Mouse (Mus musculus): ENCODE results near the gene Cdrt4. TPM values are rescaled to one million over a fixed set of nuclear protein-coding genes. Genes with fewer than 3 reads are reported as not detected.

The Cdrt4 gene
- polyA plus RNA-seq, 1 experiment: 1.2 TPM

DNA sequence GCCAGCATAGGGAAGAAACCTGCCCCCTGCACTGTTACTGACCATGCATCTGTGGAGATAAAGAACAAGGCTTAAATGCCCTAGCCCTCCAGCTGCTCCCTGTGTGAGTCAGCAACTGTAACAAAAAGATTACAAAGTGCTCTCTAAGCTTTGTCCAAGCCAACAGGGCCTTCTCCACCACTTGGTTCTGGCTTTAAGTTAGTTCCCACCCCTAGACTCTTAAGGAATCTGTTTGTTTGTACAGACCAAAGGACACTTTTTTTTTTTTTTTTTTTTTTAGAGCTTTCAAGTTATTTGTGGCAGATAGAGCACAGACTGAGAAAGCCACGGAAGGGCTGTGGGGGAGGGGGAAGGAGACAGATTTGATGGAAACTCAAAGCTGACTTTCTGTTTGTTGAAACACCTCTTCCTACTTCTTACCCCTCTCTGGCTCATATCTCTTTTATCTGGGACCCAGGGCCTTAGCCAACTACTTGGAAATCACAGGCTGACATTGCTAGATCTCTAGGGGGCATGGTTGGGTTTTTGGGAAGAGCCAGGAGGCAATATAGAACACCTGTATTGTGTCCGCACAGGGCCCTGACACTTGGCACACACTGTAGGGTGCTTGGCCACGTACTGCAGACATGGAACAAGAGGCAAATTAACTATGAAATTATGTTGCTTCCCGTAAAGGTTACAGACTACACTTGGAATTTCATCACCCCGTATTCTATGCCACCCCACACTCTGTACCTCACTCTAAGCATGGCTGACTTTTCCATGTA is 44.9 kb downstream of the Cdrt4 start:
- DNase-seq (ENCODE audit: low read depth): no peak

DNA sequence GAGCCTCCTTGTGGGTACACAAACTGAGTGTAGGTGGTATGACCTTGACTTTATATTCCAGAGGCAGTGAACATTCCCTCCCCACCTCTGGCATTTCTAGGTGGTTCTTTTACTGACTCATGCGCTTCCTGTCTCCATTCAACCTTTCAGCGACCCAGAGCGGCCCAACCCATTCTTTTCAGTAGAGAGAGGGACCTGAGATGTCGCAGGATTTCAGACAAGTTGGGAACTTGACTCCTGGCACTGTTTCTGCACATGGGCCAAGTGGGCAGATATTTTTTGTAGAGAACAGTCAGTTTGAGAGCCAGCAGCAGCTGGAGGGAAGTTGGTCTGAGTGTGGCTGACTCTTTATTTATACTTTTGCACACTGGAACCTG is 45.5 kb downstream of the Cdrt4 start:
- no peak for DNase-seq (ENCODE audit: low read depth)

- DNase-seq (ENCODE audit: low read depth): no peak
These were observed 46.2 kb downstream of the Cdrt4 start for GRCm38 (mm10) chr11:62997039-62997717.

GRCm38 (mm10) chr11:62997718-62998281 is 46.8 kb downstream of the Cdrt4 start:
- DNase-seq (ENCODE audit: low read depth): no peak

DNA sequence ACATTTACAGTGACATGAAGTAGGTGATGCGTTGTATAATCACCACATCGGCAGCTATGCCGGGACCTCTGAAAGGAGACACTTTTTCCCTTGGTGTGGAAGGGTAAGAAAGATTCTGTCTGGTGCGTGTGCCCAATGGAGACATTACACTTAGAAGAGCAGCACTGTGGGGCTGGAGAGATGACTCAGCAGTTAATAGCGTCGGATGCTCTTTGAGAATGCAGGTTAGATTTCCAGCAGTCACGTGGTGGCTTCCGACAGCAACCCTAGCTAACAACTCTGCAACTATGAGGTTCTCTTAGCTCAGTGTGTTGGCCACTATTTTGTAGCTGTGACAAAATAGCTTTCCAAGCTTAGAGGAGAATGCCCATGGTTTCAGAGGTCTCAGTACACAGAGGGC is 49.1 kb downstream of the Cdrt4 start:
- no peak for DNase-seq (ENCODE audit: low read depth)

- no peak for DNase-seq (ENCODE audit: low read depth)
These were observed 53.6 kb downstream of the Cdrt4 start for GRCm38 (mm10) chr11:63004617-63005016.

DNA sequence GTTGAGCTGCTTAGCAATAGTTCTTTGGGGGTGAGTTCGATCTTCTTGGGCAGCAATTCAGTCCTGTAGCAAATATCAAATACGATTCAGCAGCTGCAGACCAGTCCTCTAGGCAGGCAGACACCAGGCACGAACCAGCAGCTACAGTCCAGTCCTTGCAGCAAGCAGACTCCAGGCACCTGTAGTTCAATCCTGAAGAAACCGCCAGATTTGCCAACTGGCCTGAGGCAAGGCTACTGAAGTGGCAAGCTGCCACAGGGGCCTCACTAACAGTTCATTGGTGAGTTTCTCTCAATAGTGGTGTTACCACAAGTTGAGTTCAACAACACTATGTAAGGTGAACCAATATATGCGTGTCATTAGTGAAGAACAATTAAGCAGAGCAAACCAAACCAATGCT is 56.4 kb downstream of the Cdrt4 start:
- DNase-seq (ENCODE audit: low read depth): no peak

GRCm38 (mm10) chr11:63008004-63008403 is 57.0 kb downstream of the Cdrt4 start:
- DNase-seq (ENCODE audit: low read depth): no peak

DNA sequence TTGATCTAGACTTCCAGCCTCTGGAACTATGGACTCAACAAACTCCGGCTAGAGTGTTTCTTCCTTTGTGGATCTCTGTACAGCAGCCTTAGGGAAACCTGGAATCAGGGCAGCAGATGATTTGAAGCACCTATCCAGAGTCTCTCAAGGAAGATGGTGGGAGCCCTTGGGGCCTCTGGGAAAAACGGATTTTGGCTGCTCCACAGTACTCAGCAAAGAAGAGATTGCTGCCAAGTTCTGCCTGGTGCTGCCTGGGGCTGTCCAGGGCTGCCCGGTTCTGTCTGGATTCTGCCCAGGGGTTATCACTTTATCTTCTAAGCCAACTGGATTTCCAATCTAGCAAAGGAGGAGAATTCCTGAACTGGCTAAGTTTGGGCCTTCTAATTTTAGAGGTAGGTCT is 58.8 kb downstream of the Cdrt4 start:
- no peak for DNase-seq (ENCODE audit: low read depth)

- no peak for DNase-seq (ENCODE audit: low read depth)
These were observed 66.5 kb downstream of the Cdrt4 start for GRCm38 (mm10) chr11:63017327-63018082.

DNA sequence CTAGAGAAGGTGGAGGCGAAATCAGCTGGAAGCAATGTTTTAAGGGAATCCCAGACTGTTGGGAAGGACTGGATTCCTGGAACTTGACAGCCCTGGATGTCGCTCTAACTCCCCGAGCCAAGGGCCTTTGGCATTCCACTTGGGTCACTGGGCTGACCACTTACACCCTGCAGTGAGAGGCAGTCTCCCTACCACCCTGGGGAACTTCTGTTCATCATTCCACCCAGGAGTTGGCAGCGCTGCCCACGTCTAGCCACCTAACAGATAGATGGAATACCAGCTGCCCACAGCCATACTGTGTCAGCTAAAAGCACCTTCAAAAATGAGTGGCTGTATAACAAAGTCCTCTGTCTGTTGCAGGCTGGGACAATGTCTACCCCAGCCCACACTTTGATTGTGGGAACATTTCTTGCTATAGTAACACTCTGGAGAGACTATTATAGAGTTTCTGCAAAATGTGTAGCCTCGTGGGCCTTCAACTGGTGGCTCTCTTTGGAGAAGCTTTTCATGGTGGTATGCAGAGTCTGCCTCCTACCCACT is 67.2 kb downstream of the Cdrt4 start:
- DNase-seq (ENCODE audit: low read depth): no peak

DNA sequence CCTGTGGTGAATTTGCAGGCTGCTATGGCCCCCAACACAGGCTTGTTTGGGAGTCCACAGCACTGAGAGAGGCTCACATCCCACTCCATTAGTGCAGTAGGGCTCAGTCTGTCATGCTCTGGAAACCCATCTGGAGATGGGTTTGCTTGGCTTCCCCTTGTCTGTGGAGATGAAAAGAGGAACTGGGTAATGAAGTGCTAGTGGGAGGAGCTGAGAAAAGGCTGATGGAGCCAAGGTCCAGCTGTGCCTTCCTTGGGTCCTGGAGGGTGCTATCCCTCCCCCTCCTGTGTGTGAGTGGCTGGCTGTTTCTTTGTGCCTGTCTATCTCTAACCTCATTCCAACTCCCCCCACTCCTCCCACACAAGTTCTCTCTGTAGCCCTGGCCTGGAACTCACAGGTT is 69.6 kb downstream of the Cdrt4 start:
- DNase-seq (ENCODE audit: low read depth): no peak

GRCm38 (mm10) chr11:63021141-63021806 is 70.3 kb downstream of the Cdrt4 start:
- DNase-seq (ENCODE audit: low read depth): no peak

- no peak for DNase-seq (ENCODE audit: low read depth)
These were observed 72.5 kb downstream of the Cdrt4 start for GRCm38 (mm10) chr11:63023461-63023860.

DNA sequence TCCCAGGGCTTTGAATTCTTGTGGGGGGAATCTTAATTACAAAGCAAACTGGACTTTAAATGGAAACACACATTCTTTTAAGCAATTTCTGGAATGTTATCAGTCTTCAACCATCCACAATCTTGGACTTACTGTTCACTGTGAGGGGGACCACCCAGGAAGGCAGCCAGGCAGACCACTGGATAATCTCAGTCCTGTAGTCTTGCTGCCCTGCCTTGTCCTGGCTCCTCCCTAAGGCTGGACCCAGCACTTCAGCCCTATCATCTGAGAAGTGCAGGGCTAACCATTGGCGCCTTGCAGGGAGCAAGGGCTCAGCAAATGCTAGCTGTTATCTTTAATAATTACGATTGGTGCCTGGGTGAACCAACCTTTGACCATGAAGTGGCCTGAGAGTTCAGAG is 73.1 kb downstream of the Cdrt4 start:
- no peak for DNase-seq (ENCODE audit: low read depth)

DNA sequence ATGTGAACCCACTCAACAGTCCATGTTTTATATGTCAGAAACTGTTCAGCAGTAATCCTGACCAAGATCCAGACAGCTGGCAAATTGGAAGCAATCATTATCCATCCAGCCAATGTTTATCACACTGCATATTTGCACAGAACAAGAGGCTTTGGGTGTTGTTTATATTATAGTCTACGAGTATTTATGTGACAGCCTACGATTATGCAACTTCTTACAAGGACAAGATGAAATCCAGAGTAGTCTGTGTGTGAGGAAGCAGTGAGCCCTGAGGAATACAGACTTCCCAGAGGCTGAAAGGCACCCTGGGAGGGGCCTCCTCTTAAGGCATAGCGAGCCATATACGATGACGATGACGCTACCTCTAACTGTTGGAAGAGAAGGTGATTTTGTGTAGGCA is 74.5 kb downstream of the Cdrt4 start:
- no peak for DNase-seq (ENCODE audit: low read depth)

DNA sequence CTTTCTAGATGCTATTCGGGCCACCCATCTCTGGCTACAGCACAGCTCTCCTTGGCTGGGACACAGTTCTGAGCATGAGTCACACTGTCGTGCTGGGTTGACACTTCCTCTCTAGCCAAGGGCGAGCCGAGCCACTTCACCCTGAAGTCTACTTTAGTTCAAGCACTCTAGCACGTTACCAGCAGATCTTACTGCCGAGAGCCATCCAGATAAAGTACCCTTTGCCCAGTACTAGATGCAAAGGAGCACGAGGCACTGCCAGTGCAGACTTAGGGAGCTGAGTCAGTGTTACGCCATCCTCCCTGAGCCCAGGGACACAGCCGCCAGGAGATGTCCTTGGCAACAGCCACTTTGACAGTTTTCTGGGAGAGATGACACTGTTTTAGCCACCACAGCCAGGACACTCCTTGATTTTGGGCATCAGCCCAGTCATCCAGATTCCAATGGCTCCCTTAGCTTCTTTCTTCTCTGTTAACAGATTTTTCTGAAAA is 75.7 kb downstream of the Cdrt4 start:
- no peak for DNase-seq (ENCODE audit: low read depth)

DNA sequence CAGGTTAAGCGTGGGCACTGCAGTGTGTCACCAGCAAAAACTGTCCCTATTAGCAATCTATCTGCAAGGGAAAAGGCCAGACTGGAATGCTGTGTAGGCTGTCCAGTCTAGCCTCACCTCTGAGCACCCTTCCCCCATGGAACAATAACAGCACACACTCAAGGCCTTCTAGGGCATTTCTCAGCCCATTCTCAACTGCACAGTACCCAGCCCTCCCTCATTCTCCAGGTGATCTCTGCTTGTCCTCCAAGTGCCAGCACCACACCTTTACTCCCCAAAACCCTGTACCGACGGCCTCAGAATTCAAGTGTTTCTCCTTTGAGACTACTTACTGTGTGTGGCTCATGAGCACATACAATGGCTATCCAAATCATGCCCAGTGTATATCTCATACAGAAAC is 77.1 kb downstream of the Cdrt4 start:
- no peak for DNase-seq (ENCODE audit: low read depth)

DNA sequence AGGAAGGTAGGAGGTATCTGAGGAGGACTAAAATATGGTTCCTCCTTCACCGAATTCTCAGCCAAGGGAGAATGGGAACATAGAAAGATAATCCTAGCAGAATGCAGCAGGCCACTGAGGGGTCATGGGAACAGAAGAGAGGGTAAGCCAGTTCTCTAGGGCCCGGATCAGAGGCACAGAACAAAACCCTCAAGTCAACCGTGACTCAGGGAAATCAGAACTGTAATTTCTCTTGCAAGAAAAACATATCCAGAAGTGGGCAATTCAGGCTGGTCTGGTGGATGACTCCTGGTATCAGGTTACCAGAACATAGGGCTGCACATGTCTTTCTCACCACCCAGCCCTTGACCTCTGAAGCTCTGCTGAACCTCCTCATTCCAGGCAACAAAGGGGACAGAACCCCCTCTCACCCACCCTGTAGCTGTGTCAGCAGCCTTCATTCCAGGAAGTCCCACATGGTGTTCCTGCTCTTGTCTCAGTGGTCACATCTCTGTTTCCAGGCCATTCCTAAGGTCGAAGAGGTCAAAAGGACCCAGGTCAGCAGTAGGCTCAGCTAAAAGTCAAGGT is 78.2 kb downstream of the Cdrt4 start:
- DNase-seq (ENCODE audit: low read depth): no peak

- no peak for DNase-seq (ENCODE audit: low read depth)
These were observed 78.7 kb downstream of the Cdrt4 start for GRCm38 (mm10) chr11:63029721-63030120.

Measured in gonadal fat pad, adult 2 months (tissue).